8 mouse cellular contexts compared by ENCODE assay signal in genomic region chr9:71623871-71624569, GRCm38 (mm10). TPM values are rescaled to one million over a fixed set of nuclear protein-coding genes. Genes with fewer than 3 reads are reported as not detected.
A peak's percentile ranks its signal among the peaks of the same experiment; 100 is the strongest.
DNase-seq lines count a peak whose midpoint lies in the region; ATAC-seq and TF ChIP-seq lines count a peak whose summit lies in the region.

No protein-coding gene starts in this region.

- H3K27ac ChIP-seq in left cerebral cortex, adult 2 months: no peak overlapping the region
- H3K27ac ChIP-seq in embryonic facial prominence, embryonic 14.5 days (replicated peaks; ENCODE audit: low read depth, low read length): no peak overlapping the region
- H3K27ac ChIP-seq in midbrain, postnatal 0 days (ENCODE audit: low read depth, low read length): no peak overlapping the region

- no peak overlapping the region for H3K4me3 ChIP-seq in left cerebral cortex, adult 2 months
- H3K4me3 ChIP-seq in embryonic facial prominence, embryonic 14.5 days (ENCODE audit: low read depth, low read length): no peak overlapping the region
- no peak overlapping the region for H3K4me3 ChIP-seq in midbrain, postnatal 0 days (ENCODE audit: low read depth, low read length)

- no peaks in the 10 kb centered on the region for H3K36me3 ChIP-seq in embryonic facial prominence, embryonic 14.5 days (ENCODE audit: control insufficient read depth, insufficient read depth, low read length)
- no peaks in the 10 kb centered on the region for H3K36me3 ChIP-seq in midbrain, postnatal 0 days (ENCODE audit: insufficient read depth, low read length)

- CTCF ChIA-PET in Patski (lab: Charles Lee): interaction anchor here (0.6 to 4.1 kb wide), 21 partner anchors 8 to 784 kb away, joined by 3 to 38 read pairs (median 4); no protein-coding TSS in a partner anchor

- H3K9ac ChIP-seq in embryonic facial prominence, embryonic 14.5 days (ENCODE audit: low read depth, low read length): no peak overlapping the region
- H3K9ac ChIP-seq in midbrain, postnatal 0 days (replicated peaks; ENCODE audit: low read length, poor library complexity, severe bottlenecking): no peak overlapping the region

- WGBS in embryonic facial prominence, embryonic 14.5 days: 34% methylated on average over 4 of the region's 4 CpGs
- 30% methylated on average over 4 of the region's 4 CpGs for WGBS in midbrain, postnatal 0 days

- peak; percentile 78 for TF ChIP-seq CTCF in left cerebral cortex, adult 2 months (IDR thresholded peaks at IDR 0.05)
- peak; percentile 75 for TF ChIP-seq CTCF in Patski (IDR thresholded peaks at IDR 0.05)
- peak; percentile 94 for TF ChIP-seq CTCF in midbrain, postnatal 0 days (IDR thresholded peaks at IDR 0.05)

- no peak overlapping the region for H3K4me2 ChIP-seq in embryonic facial prominence, embryonic 14.5 days (ENCODE audit: low read depth, low read length)
- H3K4me2 ChIP-seq in midbrain, postnatal 0 days (ENCODE audit: low read depth, low read length, poor library complexity, severe bottlenecking): no peak overlapping the region

- H3K4me1 ChIP-seq in embryonic facial prominence, embryonic 14.5 days (ENCODE audit: control insufficient read depth, insufficient read depth, low read length): no peaks in the 10 kb centered on the region
- 0 out of 2 replicates have a peak, but pooled peaks cover 4% of the 10 kb centered on the region for H3K4me1 ChIP-seq in midbrain, postnatal 0 days (ENCODE audit: insufficient read depth, low read length)

- POLR2A ChIA-PET in Patski (lab: Charles Lee): no interaction called here

- no peak for DNase-seq in left cerebral cortex, adult 2 months (ENCODE audit: extremely low spot score in 1 of 2, low spot score in 2 of 2)
- DNase-seq in left cerebral cortex, adult 11 months (ENCODE audit: low spot score): no peak
- no peak for DNase-seq in Patski (ENCODE audit: low read depth, low spot score)
- DNase-seq in embryonic facial prominence, embryonic 14.5 days (ENCODE audit: low spot score): peak; percentile 79
- peak; percentile 65 for DNase-seq in kidney, postnatal 10 days
- peak; percentile 83 for DNase-seq in midbrain, postnatal 0 days (ENCODE audit: low spot score)
- DNase-seq in c-Kit-positive CD71-positive TER-119-positive erythroid progenitor cells, embryonic 14.5 days (ENCODE audit: low spot score): no peak
- no peak for DNase-seq in ovary, postnatal 36 days (ENCODE audit: low spot score)

- in situ Hi-C loops in Patski (cut with MboI; ENCODE audit: low pct_unique_long_range_greater_than_20kb): no loop called here

- H3K9me3 ChIP-seq in embryonic facial prominence, embryonic 14.5 days (ENCODE audit: control insufficient read depth, low read length): no peaks in the 10 kb centered on the region
- no peaks in the 10 kb centered on the region for H3K9me3 ChIP-seq in midbrain, postnatal 0 days (ENCODE audit: low read length)

- intact Hi-C loops in left cerebral cortex, adult 2 months (cut with DNase I): loop anchor here (2.0 to 10.0 kb wide), 2 partner anchors 79 to 409 kb away; partner anchors contain the start of gene Aldh1a2

- ATAC-seq in Patski: peak; percentile 41
- peak; percentile 74 for ATAC-seq in embryonic facial prominence, embryonic 14.5 days (ENCODE audit: low read depth)
- peak; percentile 58; the same call in 1 of the 2 replicates for ATAC-seq in midbrain, postnatal 0 days (ENCODE audit: low FRiP score)

- H3K27me3 ChIP-seq in Patski: no peaks in the 10 kb centered on the region
- H3K27me3 ChIP-seq in embryonic facial prominence, embryonic 14.5 days (replicated peaks; ENCODE audit: control insufficient read depth, insufficient read depth, low read length): no peaks in the 10 kb centered on the region
- H3K27me3 ChIP-seq in midbrain, postnatal 0 days (ENCODE audit: insufficient read depth, low read length): no peaks in the 10 kb centered on the region

RNA-seq across cellular contexts. Expression of gene Myzap, which starts 31.9 kb away (rescaled TPM):
- total RNA-seq in left cerebral cortex, adult 2 months (2021): 1 to 10 TPM; 1.8 to 1.9 TPM
- 0.71 TPM for polyA plus RNA-seq in Patski (2021)
- 18.6 and 18.7 TPM in 2 replicates for polyA plus RNA-seq in embryonic facial prominence, embryonic 14.5 days (2014; fragmentation: Nextera tagmentation; extraction: Ambion mirVana)
- total RNA-seq in midbrain, postnatal 0 days (2014; rRNA removed): 0.99 and 1.4 TPM in 2 replicates
- polyA plus RNA-seq in midbrain, postnatal 0 days (2015; fragmentation: Nextera tagmentation; extraction: Ambion mirVana): 1.9 and 2.1 TPM in 2 replicates

Comparison
In these comparisons a context has a peak if more than half of its experiments do, and no peak if none do; other contexts are left out.
1. DNase-seq: peak in embryonic facial prominence, embryonic 14.5 days (single experiment), kidney, postnatal 10 days (single experiment) and midbrain, postnatal 0 days (single experiment); none in left cerebral cortex, adult 2 months (0 of 2), left cerebral cortex, adult 11 months (single experiment), Patski (single experiment), c-Kit-positive CD71-positive TER-119-positive erythroid progenitor cells, embryonic 14.5 days (single experiment) and ovary, postnatal 36 days (single experiment).
2. Peak in every context shown above with its lines, with median percentiles within 50 percentile points of each other: CTCF ChIP-seq and ATAC-seq.